Mouse (Mus musculus) intestine, embryonic 16.5 days (tissue): ENCODE results near the gene Olfr1392. TPM values are rescaled to one million over a fixed set of nuclear protein-coding genes. Genes with fewer than 3 reads are reported as not detected.
"Not testable (repeated sequence)": the region's sequence is repeated elsewhere in the genome, so short reads cannot be mapped to it uniquely, and the experiment has no call there.

Experiments
- ATAC-seq: fragments of 200-750 bp; cut with Nextera tagmentation; 2 replicates; pipeline ENCODE4 v1.8.0; 2017; ENCODE audit warnings: moderate TSS enrichment, moderate library complexity
- H3K27ac ChIP-seq: fragments of 300-500 bp; sonication (generic); 2 replicates; pipeline ENCODE4 v1.5.1; 2014; ENCODE audit warnings: mild to moderate bottlenecking, low read length
- H3K27me3 ChIP-seq: fragments of 300-500 bp; sonication (generic); replicated peaks from 2 replicates; pipeline ENCODE4 v1.6.1; 2014; ENCODE audit warnings: low read length, control low read depth, mixed read lengths; ENCODE audit not compliant: control insufficient read depth, insufficient read depth
- H3K36me3 ChIP-seq: fragments of 300-500 bp; sonication (generic); 2 replicates; pipeline ENCODE4 v1.6.1; 2014; ENCODE audit warnings: low read length, control low read depth; ENCODE audit not compliant: control insufficient read depth, insufficient read depth
- H3K4me1 ChIP-seq: fragments of 300-500 bp; sonication (generic); 2 replicates; pipeline ENCODE4 v1.6.1; 2014; ENCODE audit warnings: low read length, control low read depth, mixed read lengths; ENCODE audit not compliant: control insufficient read depth, insufficient read depth
- H3K4me2 ChIP-seq: fragments of 300-500 bp; sonication (generic); 2 replicates; pipeline ENCODE4 v1.6.1; 2014; ENCODE audit warnings: low read depth, low read length, control low read depth
- H3K4me3 ChIP-seq: fragments of 300-500 bp; sonication (generic); 2 replicates; pipeline ENCODE4 v1.5.1; 2014; ENCODE audit warnings: mild to moderate bottlenecking, low read length
- H3K9ac ChIP-seq: fragments of 300-500 bp; sonication (generic); 2 replicates; pipeline ENCODE4 v1.6.1; 2014; ENCODE audit warnings: low read depth, low read length
- H3K9me3 ChIP-seq: fragments of 300-500 bp; sonication (generic); 2 replicates; pipeline ENCODE4 v1.6.1; 2016; ENCODE audit warnings: low read length, control low read depth; ENCODE audit not compliant: control insufficient read depth
- WGBS: fragments of 180-500 bp; shearing (Covaris S2); extraction: QIAGEN DNeasy Blood & Tissue Kit; methylation state at CpG from one replicate; pipeline ENCODE4 v1.1.7; 2014; 5-methylcytosine and 5-hydroxymethylcytosine counted together
- polyA plus RNA-seq: library from polyadenylated mRNA; unstranded; fragments of >200 nt; fragmentation: Nextera tagmentation; extraction: Ambion mirVana; gene quantifications from 2 replicates; pipeline ENCODE4 v1.2.1, GENCODE M21; 2015

Gene Olfr1392
- polyA plus RNA-seq, 1 experiment from 2014 or later = not detected

DNA sequence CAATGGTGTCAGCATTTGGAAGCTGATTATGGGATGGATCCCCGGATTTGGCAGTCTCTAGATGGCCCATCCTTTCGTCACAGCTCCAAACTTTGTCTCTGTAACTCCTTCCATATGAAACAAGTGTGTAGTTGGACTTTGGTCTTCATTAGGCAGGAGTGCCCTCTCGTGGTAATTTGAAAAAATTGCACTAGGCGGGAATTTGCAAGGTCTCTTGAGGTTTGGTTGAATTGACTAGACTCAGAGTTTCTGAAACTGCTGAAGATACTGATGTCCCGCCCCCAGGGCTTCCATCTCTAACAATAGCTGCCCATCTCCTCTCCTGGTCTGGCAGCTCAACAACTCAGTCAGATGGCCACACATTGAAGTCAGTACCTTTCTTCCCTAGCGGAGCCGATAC lies 13.7 kb upstream of the Olfr1392 start:
- H3K36me3 ChIP-seq = no peaks in the 10 kb centered on the region
- WGBS = 31% methylated on average over 7 of the region's 7 CpGs
- no peaks in the 10 kb centered on the region for H3K27me3 ChIP-seq
- no peak for ATAC-seq
- H3K27ac ChIP-seq = no peak overlapping the region
- H3K4me1 ChIP-seq = peaks cover 5% of the 10 kb centered on the region; the same call in 1 of the 2 replicates
- H3K9ac ChIP-seq = no peak overlapping the region
- H3K4me2 ChIP-seq = no peak overlapping the region
- no peak overlapping the region for H3K4me3 ChIP-seq
- H3K9me3 ChIP-seq = no peaks in the 10 kb centered on the region

DNA sequence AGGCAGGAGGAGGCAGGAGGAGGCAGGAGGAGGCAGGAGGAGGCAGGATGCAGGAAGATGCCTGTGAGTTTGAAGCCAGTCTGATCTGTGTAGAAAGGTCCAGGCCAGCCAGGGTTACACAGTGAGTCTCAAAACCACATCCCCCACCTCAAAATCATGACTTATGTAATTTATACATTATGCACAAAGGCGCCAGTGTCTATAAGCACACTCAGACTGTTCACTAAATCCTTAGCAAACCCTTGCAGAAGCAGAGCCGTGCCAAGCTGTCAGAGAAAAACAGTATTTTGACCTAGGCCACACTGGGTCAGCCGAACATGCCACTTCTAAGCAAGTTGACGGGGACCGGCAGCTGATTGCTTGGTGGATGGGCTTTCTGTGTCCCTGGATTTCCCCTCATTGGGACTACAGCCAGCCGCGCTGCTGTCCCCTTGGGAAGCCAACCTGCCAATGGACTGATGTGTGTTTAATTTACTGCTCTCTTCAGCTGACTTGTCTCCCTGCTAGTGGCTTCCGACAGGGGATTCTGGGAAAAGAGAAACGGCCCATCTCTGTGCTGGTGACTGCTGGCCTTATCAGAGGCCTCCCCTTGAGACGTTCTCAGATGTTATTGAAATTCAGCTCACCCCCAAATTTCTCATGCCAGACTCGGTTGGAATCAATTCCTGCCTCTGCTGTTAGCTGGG lies 11.1 kb upstream of the Olfr1392 start:
- ATAC-seq = no peak
- 63% methylated on average over 11 of the region's 11 CpGs for WGBS

DNA sequence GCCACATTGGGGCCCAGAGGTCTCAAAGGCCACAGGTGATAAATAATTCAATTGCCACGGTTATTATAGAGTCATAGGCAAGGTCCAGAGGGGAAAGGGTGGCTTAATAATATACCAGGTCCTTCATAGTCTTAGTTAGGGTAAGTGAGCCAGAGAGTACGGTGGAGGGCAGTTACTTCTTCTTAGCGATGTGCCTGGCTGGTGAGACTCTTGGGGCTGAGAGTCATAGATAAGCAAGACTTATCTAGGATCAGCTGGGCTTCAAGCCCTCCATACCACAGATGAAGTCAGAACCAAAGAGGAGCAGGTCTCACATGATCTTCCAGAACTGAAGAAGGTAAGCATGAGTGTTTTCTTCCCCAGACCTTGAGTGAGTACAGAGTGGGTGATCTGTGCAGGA lies 6.9 kb upstream of the Olfr1392 start, which contains the start of gene Olfr1393:
Gene Olfr1393, plus strand, starts transcription at position 83 of the 400 bp plus-strand sequence.
- Histone ChIP-seq H3K4me3 (no peak within 1 kb of the TSS), H3K4me2 (no peak within 1 kb of the TSS), H3K27me3 (no peaks in the 10 kb centered on the region), H3K27ac (no peak within 1 kb of the TSS), H3K9ac (no peak within 1 kb of the TSS), H3K36me3 (no peaks in the 10 kb centered on the region), H3K4me1 (no peaks in the 10 kb centered on the region), H3K9me3 (no peaks in the 10 kb centered on the region)
- ATAC-seq = no peak
- WGBS = 71% methylated on average over 3 of the region's 3 CpGs

More for the DNA sequence above, 11.1 kb upstream of the Olfr1392 start:
- Histone ChIP-seq H3K36me3 (no peaks in the 10 kb centered on the region), H3K4me3 (no peak overlapping the region), H3K9ac (no peak overlapping the region), H3K27me3 (no peaks in the 10 kb centered on the region), H3K4me2 (no peak overlapping the region), H3K4me1 (no peaks in the 10 kb centered on the region), H3K9me3 (no peaks in the 10 kb centered on the region), H3K27ac (no peak overlapping the region)

DNA sequence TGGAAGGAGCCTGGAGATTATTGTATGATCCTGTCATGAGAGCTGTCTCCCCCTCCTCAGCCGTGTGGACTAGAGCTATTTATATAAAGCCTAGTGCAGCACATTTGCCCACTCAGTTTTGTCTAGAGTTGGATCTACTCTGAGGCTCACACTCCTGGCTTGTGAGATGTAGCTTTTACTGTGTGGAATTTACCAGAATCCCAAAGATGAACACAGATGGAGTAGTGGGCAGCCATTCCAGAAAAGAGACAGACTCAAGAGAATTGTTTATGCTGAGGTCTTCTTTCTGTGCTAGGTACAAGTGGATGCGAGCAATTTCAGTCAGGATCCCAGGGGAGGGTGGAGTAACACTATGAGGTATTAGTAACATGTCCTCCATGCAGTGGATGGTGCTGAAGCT lies 2.2 kb downstream of the Olfr1392 start:
- Histone ChIP-seq H3K27me3 (no peaks in the 10 kb centered on the region), H3K36me3 (no peaks in the 10 kb centered on the region), H3K4me3 (no peak overlapping the region), H3K27ac (no peak overlapping the region), H3K9me3 (no peaks in the 10 kb centered on the region), H3K4me2 (no peak overlapping the region), H3K9ac (no peak overlapping the region), H3K4me1 (no peaks in the 10 kb centered on the region)
- 66% methylated on average over 2 of the region's 2 CpGs for WGBS
- no peak for ATAC-seq

DNA sequence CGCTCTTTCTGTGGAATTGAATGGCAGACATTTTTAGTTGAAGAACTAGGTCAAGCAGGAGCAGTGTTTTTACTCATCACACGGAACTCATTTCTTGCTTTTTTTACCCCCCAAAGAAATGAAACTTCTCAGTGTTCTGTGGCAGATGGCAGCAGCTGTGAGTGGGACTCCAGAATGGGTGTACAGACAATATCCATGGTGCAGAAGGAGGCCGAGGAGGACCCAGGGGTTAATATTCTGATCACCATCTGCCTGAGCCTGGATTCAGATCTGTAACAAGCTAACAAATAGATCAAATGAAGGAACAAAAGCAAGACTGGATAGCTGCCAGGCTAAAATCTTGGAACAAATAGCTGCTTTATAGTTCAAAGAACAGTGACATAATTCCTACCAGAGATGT lies 7.7 kb downstream of the Olfr1392 start:
- no peaks in the 10 kb centered on the region for H3K27me3 ChIP-seq
- no peak overlapping the region for H3K27ac ChIP-seq
- no peak for ATAC-seq
- H3K4me2 ChIP-seq = no peak overlapping the region
- no peaks in the 10 kb centered on the region for H3K4me1 ChIP-seq
- no peak overlapping the region for H3K9ac ChIP-seq
- 67% methylated on average over 3 of the region's 3 CpGs for WGBS
- no peaks in the 10 kb centered on the region for H3K9me3 ChIP-seq
- H3K36me3 ChIP-seq = no peaks in the 10 kb centered on the region
- H3K4me3 ChIP-seq = no peak overlapping the region

DNA sequence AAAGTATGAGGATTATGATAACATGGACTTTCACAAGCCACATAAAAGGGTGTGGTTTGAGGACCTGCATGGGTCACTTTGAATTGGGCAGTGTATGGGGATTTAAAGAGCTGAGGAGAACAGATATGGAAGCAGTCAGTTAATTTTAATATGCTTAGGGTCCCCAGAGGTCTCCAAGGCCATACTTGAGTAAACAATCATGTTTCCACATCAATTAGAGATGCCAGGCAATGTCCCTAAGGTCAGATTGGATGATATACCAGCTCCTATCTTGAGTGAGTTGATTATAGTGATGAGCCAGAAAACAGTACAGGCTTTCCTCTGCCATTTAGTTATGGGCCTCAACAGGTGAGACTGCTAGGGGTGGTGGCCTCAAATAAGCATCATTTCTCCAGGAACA lies 19.4 kb downstream of the Olfr1392 start, which contains the start of gene Olfr10:
Gene Olfr10, plus strand, starts transcription at position 301 of the 400 bp plus-strand sequence.
- Histone ChIP-seq H3K9ac (no peak within 1 kb of the TSS), H3K9me3 (no peaks in the 10 kb centered on the region), H3K4me1 (no peaks in the 10 kb centered on the region), H3K27me3 (no peaks in the 10 kb centered on the region), H3K4me3 (no peak within 1 kb of the TSS), H3K36me3 (no peaks in the 10 kb centered on the region), H3K27ac (no peak within 1 kb of the TSS), H3K4me2 (no peak within 1 kb of the TSS)
- ATAC-seq = no peak

DNA sequence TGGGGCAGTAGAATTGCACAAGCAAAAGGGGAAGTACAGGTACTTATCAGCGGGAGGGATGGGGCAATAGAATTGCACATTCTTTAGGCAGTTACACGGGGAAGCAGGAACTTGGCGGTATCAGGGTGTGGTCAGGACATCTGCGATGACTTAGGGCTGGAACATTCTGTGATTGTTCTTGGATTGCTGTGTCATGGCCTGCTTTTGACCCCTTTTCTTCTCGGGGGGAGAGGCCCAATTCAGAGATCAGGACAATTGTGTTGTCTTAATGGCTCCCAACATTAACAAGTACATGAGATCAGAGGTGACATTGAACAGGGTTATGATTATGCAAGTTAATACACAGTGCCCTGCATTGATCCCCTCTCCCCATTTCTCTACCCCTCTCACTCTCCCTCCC lies 23.5 kb downstream of the Olfr1392 start:
- ATAC-seq, H3K36me3 ChIP-seq, H3K9me3 ChIP-seq, H3K4me2 ChIP-seq, H3K4me3 ChIP-seq, H3K27ac ChIP-seq, H3K4me1 ChIP-seq, H3K27me3 ChIP-seq, H3K9ac ChIP-seq: not testable (repeated sequence)
- 71% methylated on average over 5 of the region's 5 CpGs for WGBS

DNA sequence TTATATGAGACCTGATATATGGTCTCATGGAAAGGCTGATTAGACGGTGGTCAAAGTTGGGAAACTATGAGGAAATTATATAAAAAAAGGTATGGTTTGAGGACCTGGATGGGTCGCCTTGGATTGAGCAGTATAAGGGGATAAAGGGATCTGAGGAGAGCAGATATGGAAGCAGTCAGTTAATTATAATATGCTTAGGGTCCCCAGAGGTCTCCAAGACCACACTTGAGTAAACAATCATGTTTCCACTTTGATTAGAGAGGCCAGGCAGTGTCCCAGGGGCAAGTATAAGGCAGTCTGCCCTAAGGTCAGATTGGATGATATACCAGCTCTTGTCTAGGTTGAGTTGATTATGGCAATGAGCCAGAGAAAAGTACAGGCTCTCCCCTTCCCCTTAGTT lies 37.4 kb downstream of the Olfr1392 start, which contains the start of gene Olfr1391:
Gene Olfr1391, plus strand, starts transcription at position 301 of the 400 bp plus-strand sequence.
- no peak for ATAC-seq
- no peaks in the 10 kb centered on the region for H3K4me1 ChIP-seq
- 69% methylated on average over 2 of the region's 2 CpGs for WGBS
- no peak within 1 kb of the TSS for H3K27ac ChIP-seq
- H3K9ac ChIP-seq = no peak within 1 kb of the TSS
- H3K9me3 ChIP-seq = no peaks in the 10 kb centered on the region
- no peak within 1 kb of the TSS for H3K4me3 ChIP-seq
- no peaks in the 10 kb centered on the region for H3K27me3 ChIP-seq
- H3K36me3 ChIP-seq = no peaks in the 10 kb centered on the region
- no peak within 1 kb of the TSS for H3K4me2 ChIP-seq

DNA sequence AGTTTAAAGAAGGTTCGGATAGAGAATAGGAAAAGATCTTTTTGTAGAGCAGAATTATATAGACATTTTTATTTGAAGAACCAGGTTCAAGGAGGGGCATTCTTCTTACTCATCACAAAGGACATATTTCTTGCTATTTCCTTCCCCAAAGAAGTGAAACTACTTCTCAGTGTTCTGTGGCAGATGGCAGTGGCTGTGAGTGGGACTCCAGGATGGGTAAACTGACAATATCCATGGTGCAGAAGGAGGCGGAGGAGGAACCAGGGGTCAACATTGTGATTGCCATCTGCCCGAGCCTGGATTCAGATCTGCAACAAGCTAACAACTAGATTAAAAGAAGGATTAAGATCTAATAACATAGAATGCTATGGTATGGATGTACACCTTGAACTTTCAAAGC lies 41.6 kb downstream of the Olfr1392 start:
- Histone ChIP-seq H3K27ac (no peak overlapping the region), H3K9me3 (no peaks in the 10 kb centered on the region), H3K4me3 (no peak overlapping the region), H3K36me3 (no peaks in the 10 kb centered on the region), H3K9ac (no peak overlapping the region), H3K27me3 (no peaks in the 10 kb centered on the region), H3K4me1 (no peaks in the 10 kb centered on the region), H3K4me2 (no peak overlapping the region)
- WGBS = 85% methylated on average over 3 of the region's 3 CpGs
- no peak for ATAC-seq

DNA sequence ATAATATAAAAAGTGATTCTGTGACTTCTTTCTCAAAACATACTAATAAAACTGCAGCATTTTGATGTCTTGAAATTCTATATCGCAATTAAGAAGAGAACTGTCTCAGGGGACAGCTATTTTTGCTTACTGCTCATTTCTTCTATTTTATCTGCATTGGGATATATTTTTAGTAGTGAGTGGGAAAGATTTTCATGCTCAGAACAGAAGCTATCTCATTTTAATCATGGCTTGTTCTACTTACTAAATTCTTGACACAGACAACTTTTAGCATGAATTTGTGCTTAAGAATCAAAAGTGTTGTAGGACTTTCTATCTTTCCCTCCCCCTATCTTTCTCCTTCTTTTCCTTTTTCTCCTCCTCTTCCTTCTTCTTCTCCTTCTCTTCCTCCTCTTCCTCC lies 44.6 kb downstream of the Olfr1392 start:
- H3K4me3 ChIP-seq = no peak overlapping the region
- H3K4me1 ChIP-seq = no peaks in the 10 kb centered on the region
- H3K27me3 ChIP-seq = no peaks in the 10 kb centered on the region
- no peak overlapping the region for H3K27ac ChIP-seq
- no peak overlapping the region for H3K9ac ChIP-seq
- ATAC-seq = no peak
- H3K36me3 ChIP-seq = no peaks in the 10 kb centered on the region
- no peak overlapping the region for H3K4me2 ChIP-seq
- no peaks in the 10 kb centered on the region for H3K9me3 ChIP-seq
- 65% methylated on average over 1 of the region's 1 CpGs for WGBS
